Mouse (Mus musculus) neural tube, embryonic 15.5 days (tissue): ENCODE results near the gene Lamp5. TPM values are rescaled to one million over a fixed set of nuclear protein-coding genes. Genes with fewer than 3 reads are reported as not detected.
A peak's percentile ranks its signal among the peaks of the same experiment; 100 is the strongest.

Experiments
- ATAC-seq: fragments of 200-750 bp; cut with Nextera tagmentation; 2 replicates; pipeline ENCODE4 v1.8.0; 2017; ENCODE audit warnings: mild to moderate bottlenecking, moderate TSS enrichment, moderate library complexity; ENCODE audit not compliant: low FRiP score
- H3K27ac ChIP-seq: fragments of 300-500 bp; sonication (generic); replicated peaks from 2 replicates; pipeline ENCODE4 v1.5.1; 2015; ENCODE audit warnings: mild to moderate bottlenecking, inconsistent platforms
- H3K27me3 ChIP-seq: fragments of 300-500 bp; sonication (generic); replicated peaks from 2 replicates; pipeline ENCODE4 v1.6.1; 2015; ENCODE audit warnings: inconsistent platforms
- H3K36me3 ChIP-seq: fragments of 300-500 bp; sonication (generic); 2 replicates; pipeline ENCODE4 v1.6.1; 2015; ENCODE audit warnings: inconsistent platforms
- H3K4me1 ChIP-seq: fragments of 300-500 bp; sonication (generic); 2 replicates; pipeline ENCODE4 v1.6.1; 2015; ENCODE audit warnings: inconsistent platforms
- H3K4me2 ChIP-seq: fragments of 300-500 bp; sonication (generic); 2 replicates; pipeline ENCODE4 v1.6.1; 2015; ENCODE audit warnings: inconsistent platforms, mild to moderate bottlenecking, moderate library complexity
- H3K4me3 ChIP-seq: fragments of 300-500 bp; sonication (generic); replicated peaks from 2 replicates; pipeline ENCODE4 v1.5.1; 2015; ENCODE audit warnings: mild to moderate bottlenecking, inconsistent platforms
- H3K9ac ChIP-seq: fragments of 300-500 bp; sonication (generic); replicated peaks from 2 replicates; pipeline ENCODE4 v1.6.1; 2015; ENCODE audit warnings: mild to moderate bottlenecking, inconsistent platforms
- H3K9me3 ChIP-seq: fragments of 300-500 bp; sonication (generic); replicated peaks from 2 replicates; pipeline ENCODE4 v1.6.1; 2016; ENCODE audit warnings: inconsistent platforms
- WGBS: fragments of 180-500 bp; shearing (Covaris S2); methylation state at CpG from one replicate; pipeline ENCODE4 v1.1.7; 2015; ENCODE audit warnings: mixed read lengths; 5-methylcytosine and 5-hydroxymethylcytosine counted together
- polyA plus RNA-seq: library from polyadenylated mRNA; unstranded; fragments of >200 nt; fragmentation: Nextera tagmentation; extraction: Ambion mirVana; gene quantifications from 2 replicates; pipeline ENCODE4 v1.2.1, GENCODE M21; 2015

Gene Lamp5
- polyA plus RNA-seq = 254 and 315 TPM in 2 replicates

- Histone ChIP-seq H3K27ac (peak within 1 kb of the TSS; percentile 86), H3K4me3 (peak within 1 kb of the TSS; percentile 38), H3K9ac (peak within 1 kb of the TSS; percentile 51), H3K4me2 (peak within 1 kb of the TSS; percentile 60), H3K9me3 (no peaks in the 10 kb centered on the region), H3K27me3 (no peaks in the 10 kb centered on the region), H3K36me3 (no peaks in the 10 kb centered on the region), H3K4me1 (peaks cover 13% of the 10 kb centered on the region)
- ATAC-seq = peak; percentile 54; the same call in 1 of the 2 replicates
- 3% methylated on average over 8 of the region's 8 CpGs for WGBS
Measured at GRCm38 (mm10) chr2:136051688-136052289, at the start of gene Lamp5. Gene Lamp5 (plus strand): TSS chr2:136052239.

DNA sequence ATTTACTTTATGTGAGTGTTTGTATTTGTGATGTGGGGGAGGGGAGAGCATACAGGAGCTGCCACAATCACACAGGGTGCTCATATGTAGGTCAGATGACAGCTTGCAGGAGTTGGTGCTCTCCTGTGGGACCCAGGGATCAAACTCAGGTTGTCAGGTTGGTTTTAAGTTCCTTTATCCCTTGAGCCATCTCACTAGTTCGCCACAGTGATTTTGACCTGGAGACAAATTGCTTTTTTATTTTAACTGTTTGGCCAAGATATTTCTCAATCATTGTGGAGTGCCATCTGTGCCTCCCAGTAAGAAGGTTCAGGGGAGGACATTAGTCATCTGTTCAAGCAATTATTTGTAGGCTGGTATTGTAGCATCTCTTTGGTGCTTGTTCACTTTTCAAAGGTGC, 48.2 kb upstream of the Lamp5 start:
- Histone ChIP-seq H3K4me3 (no peak overlapping the region), H3K4me2 (no peak overlapping the region), H3K27me3 (no peaks in the 10 kb centered on the region), H3K27ac (no peak overlapping the region), H3K36me3 (no peaks in the 10 kb centered on the region; the same call in 1 of the 2 replicates), H3K9ac (no peak overlapping the region), H3K4me1 (0 out of 2 replicates have a peak, but pooled peaks cover 2% of the 10 kb centered on the region), H3K9me3 (no peaks in the 10 kb centered on the region)
- WGBS = 63% methylated on average over 1 of the region's 1 CpGs
- ATAC-seq = no peak

DNA sequence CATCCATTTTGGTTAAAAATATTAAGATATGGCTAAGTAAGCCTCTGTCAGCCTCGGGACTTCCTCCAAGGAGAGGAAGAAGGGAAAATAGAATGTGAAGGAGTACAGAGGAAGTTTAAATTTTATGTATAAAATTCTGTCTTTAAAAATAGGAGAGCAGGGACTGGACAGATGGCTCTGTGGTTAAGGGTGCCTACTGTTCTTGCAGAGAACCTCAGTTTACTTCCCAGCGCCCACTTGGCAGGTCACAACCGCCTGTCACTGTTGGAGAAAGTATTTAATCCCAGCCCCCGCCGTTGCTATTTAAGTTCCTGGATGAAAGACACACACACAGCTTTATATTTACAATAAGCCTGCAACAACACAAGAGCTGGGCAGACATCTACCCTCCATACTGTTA, 45.8 kb upstream of the Lamp5 start:
- WGBS = 98% methylated on average over 5 of the region's 5 CpGs
- no peaks in the 10 kb centered on the region for H3K27me3 ChIP-seq

DNA sequence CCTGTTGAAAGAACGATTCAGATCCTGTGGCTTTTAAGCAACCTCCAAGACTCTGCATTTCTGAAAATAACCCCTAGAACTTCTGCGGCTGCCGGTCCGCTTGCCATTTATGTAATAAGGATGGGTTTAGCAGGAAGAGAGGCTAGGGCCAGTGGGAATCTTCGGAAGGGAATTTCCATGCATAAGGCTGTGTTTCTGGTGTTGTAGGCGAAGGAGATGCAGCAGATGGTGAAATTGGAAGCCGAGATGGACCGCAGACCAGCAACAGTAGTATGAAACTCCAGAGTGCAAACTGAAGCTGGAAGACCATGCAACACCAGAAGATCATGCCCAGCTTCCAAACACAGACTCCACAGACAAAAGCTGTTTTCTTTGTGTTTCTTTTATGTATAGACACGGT, 39.3 kb upstream of the Lamp5 start:
- Histone ChIP-seq H3K27me3 (no peaks in the 10 kb centered on the region), H3K9ac (no peak overlapping the region), H3K27ac (no peak overlapping the region), H3K4me3 (no peak overlapping the region), H3K36me3 (0 out of 2 replicates have a peak, but pooled peaks cover 5% of the 10 kb centered on the region), H3K4me2 (no peak overlapping the region), H3K4me1 (no peaks in the 10 kb centered on the region), H3K9me3 (no peaks in the 10 kb centered on the region)
- ATAC-seq = no peak
- 94% methylated on average over 9 of the region's 9 CpGs for WGBS

More for the DNA sequence above, 45.8 kb upstream of the Lamp5 start:
- no peak overlapping the region for H3K27ac ChIP-seq
- no peaks in the 10 kb centered on the region; the same call in 1 of the 2 replicates for H3K36me3 ChIP-seq
- no peak overlapping the region for H3K4me2 ChIP-seq
- no peaks in the 10 kb centered on the region for H3K4me1 ChIP-seq
- no peak for ATAC-seq
- H3K4me3 ChIP-seq = no peak overlapping the region
- no peak overlapping the region for H3K9ac ChIP-seq
- H3K9me3 ChIP-seq = no peaks in the 10 kb centered on the region

GRCm38 (mm10) chr2:136048464-136048863, 3.6 kb upstream of the Lamp5 start:
- H3K27me3 ChIP-seq = no peaks in the 10 kb centered on the region
- H3K36me3 ChIP-seq = no peaks in the 10 kb centered on the region
- no peak overlapping the region for H3K9ac ChIP-seq
- no peak overlapping the region for H3K4me3 ChIP-seq
- H3K4me1 ChIP-seq = peaks cover 13% of the 10 kb centered on the region
- ATAC-seq = no peak
- 84% methylated on average over 4 of the region's 4 CpGs for WGBS
- no peak overlapping the region for H3K4me2 ChIP-seq
- H3K9me3 ChIP-seq = no peaks in the 10 kb centered on the region
- H3K27ac ChIP-seq = no peak overlapping the region

DNA sequence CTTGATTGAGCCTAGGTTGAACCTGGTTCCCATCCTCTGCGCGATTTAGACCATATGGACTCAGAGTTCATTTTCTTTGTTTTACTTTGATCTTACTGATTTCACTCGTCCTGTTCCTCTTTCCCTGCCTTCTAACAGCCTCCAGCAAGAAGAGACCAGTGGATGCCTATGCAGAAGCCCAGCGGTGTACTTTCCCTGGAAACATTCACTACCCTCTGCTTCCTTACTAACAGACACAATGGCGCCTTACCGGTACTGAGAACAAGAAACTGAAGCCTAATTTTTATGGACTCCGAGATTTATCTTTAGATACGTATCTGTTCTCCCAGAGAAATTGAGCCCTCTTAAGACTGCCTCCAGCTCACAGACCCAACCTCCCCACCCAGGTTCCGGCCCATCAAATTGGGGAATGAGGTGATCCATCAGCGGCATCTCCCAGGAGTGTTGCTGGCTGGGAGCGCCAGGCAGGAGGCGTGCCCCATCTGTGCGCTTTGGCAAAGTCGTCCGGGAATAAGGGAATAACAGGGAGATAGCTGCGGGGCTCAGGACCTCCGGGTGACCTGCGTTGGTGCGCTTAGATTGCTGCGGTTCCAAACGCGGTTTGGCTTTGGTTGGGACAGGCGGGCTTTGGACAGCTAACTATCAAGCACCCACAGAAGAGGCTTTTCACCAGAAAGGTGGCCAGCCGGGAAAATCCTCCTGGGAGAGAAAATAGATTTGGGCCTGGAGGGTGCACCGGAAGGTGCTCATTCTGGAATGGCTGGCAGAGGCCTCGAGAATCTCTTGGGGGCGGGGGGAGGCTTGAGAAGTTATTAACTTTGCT, 1.0 kb upstream of the Lamp5 start:
- H3K9ac ChIP-seq = peak overlapping the region; percentile 51
- peaks cover 13% of the 10 kb centered on the region for H3K4me1 ChIP-seq
- H3K4me2 ChIP-seq = peak overlapping the region; percentile 60
- peak overlapping the region; percentile 86 for H3K27ac ChIP-seq
- peak overlapping the region; percentile 38 for H3K4me3 ChIP-seq
- no peaks in the 10 kb centered on the region for H3K27me3 ChIP-seq
- H3K36me3 ChIP-seq = no peaks in the 10 kb centered on the region
- no peaks in the 10 kb centered on the region for H3K9me3 ChIP-seq
- WGBS = 11% methylated on average over 27 of the region's 27 CpGs
- peak; percentile 84 for ATAC-seq

DNA sequence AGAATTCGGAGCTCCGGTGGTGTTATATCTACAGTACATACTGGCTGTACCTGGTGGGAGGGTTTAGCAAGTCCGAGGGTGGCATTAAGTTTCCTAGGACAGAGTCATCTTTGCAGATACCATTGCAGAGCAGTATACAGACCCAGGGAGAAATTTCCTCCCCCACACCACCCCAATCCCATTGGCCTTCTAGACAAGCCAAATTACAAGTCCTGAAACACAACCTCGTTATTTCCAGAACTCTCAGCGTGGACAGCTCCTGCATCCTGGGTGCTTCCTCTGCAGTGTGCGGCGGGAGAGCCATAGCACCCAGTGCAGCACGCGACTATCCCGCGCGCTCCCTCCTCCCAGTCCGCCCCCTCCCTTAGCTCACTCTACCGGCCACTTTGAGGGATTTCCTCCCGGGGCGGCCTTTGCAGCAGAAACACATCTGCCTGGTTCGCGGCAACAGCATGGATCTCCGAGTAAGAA, 5.9 kb downstream of the Lamp5 start:
- no peaks in the 10 kb centered on the region for H3K9me3 ChIP-seq
- peak overlapping the region; percentile 90 for H3K27ac ChIP-seq
- ATAC-seq = peak; percentile 77
- peak overlapping the region; percentile 46 for H3K4me3 ChIP-seq
- H3K4me2 ChIP-seq = peak overlapping the region; percentile 61
- H3K36me3 ChIP-seq = no peaks in the 10 kb centered on the region
- peak overlapping the region; percentile 63 for H3K9ac ChIP-seq
- WGBS = 4% methylated on average over 19 of the region's 19 CpGs
- H3K27me3 ChIP-seq = 0 out of 2 replicates have a peak, but pooled peaks cover 3% of the 10 kb centered on the region
- H3K4me1 ChIP-seq = peaks cover 15% of the 10 kb centered on the region

DNA sequence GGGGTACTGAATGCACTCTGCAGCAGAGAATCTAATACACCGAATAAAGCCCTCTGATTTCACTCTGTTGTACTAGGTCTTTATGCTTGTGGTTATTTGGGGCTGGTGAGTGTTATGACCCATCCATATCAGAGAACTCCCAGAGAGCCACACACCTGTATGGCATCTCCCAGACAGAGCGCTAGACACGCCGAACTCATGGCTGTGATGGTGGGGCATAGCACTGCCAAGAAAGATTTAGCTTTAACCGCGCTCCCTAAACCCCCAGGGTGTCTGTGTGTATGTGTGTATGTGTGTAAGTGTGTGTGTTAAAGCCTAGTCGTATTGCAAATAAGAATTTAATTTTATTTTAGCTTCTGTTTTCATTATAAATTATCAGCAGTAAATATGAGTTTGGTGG, 6.4 kb downstream of the Lamp5 start:
- 0 out of 2 replicates have a peak, but pooled peaks cover 3% of the 10 kb centered on the region for H3K27me3 ChIP-seq
- no peaks in the 10 kb centered on the region for H3K36me3 ChIP-seq
- WGBS = 1% methylated on average over 7 of the region's 7 CpGs

DNA sequence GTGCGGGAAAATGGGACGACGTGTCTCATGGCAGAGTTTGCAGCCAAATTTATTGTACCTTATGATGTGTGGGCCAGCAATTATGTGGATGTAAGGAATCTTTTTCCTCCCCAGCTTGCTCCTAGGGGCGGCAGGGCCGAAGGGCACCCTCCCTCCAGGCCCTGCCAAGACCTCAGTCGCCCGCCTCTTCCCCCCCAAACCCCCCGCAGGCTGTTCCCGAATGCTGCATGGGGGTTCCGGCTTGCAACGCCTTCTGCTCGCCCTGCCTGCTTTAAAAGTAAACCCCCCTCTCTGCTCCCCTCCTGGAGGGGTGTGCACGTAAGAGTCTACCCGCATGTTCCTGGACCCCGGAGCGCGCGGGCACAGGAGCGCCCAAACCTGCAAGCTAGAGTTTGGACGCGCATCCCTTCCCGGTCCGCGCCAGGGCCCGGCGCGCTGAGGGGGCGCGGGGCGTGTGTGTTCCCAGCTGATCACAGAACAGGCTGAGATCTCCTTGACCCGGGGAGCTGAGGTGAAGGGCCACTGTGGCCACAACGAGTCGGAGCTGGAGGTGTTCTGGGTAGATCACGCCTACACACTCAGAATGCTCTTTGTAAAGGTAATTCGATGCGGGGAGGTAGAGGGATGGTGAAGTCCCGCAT, 7.1 kb downstream of the Lamp5 start:
- 0 out of 2 replicates have a peak, but pooled peaks cover 3% of the 10 kb centered on the region for H3K27me3 ChIP-seq
- no peaks in the 10 kb centered on the region for H3K36me3 ChIP-seq
- peak overlapping the region; percentile 90 for H3K27ac ChIP-seq
- 2% methylated on average over 37 of the region's 37 CpGs for WGBS
- H3K9ac ChIP-seq = peak overlapping the region; percentile 63
- H3K9me3 ChIP-seq = no peaks in the 10 kb centered on the region
- peak; percentile 18; the same call in 1 of the 2 replicates for ATAC-seq
- peak overlapping the region; percentile 61 for H3K4me2 ChIP-seq
- H3K4me3 ChIP-seq = peak overlapping the region; percentile 46
- peaks cover 15% of the 10 kb centered on the region for H3K4me1 ChIP-seq

More for the DNA sequence above, 6.4 kb downstream of the Lamp5 start:
- Histone ChIP-seq H3K9ac (peak overlapping the region; percentile 63), H3K9me3 (no peaks in the 10 kb centered on the region), H3K4me3 (peak overlapping the region; percentile 46), H3K4me1 (peaks cover 15% of the 10 kb centered on the region), H3K27ac (peak overlapping the region; percentile 90), H3K4me2 (peak overlapping the region; percentile 61)
- peak; percentile 40 for ATAC-seq

DNA sequence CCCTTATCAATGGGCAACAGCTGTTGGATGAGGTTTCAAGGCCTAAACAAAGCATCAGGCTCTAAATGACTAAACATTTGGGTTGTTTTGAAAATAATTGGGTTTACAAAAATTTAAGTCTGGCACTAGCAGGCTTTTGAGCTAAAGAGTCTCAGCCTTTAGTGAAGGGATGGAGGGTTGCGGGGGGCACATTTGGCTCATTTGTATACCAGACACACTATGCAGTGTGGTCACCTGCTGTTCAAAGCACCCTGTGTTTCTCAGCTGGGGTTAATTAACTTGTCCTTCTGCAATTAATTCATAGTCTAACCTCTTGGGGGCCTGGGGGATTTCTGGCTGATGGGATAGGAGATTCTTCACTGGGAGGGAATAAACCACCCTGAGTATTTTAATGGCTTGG, 12.3 kb downstream of the Lamp5 start:
- H3K4me2 ChIP-seq = peak overlapping the region; percentile 47
- H3K9ac ChIP-seq = no peak overlapping the region
- no peaks in the 10 kb centered on the region for H3K36me3 ChIP-seq
- WGBS = 41% methylated on average over 1 of the region's 1 CpGs
- peaks cover 9% of the 10 kb centered on the region for H3K4me1 ChIP-seq
- peak overlapping the region; percentile 64 for H3K27ac ChIP-seq
- peak overlapping the region; percentile 5; the same call in 1 of the 2 replicates for H3K4me3 ChIP-seq
- H3K27me3 ChIP-seq = no peaks in the 10 kb centered on the region
- 0 out of 2 replicates have a peak, but pooled peaks have one; percentile 22 for ATAC-seq
- no peaks in the 10 kb centered on the region for H3K9me3 ChIP-seq

DNA sequence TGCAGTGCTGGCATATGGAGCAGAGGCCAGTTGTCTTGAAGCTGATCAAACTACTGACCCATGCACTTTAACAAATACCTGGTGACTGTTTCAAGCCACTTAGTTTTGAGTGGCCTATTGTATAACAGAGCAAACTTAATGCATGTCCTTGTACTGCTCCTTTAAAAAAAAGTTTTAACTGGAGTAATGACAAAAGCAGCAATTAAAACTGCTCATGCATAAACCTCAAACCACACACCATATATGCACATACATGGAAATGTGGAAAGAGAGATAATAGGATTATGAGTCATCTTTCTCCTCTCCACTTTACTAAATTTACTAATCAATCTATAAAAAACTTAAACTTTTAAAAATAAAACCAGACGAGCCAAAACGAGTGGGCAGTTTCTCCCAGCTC, 43.9 kb downstream of the Lamp5 start:
- Histone ChIP-seq H3K4me3 (no peak overlapping the region), H3K4me2 (no peak overlapping the region), H3K9me3 (no peaks in the 10 kb centered on the region), H3K36me3 (0 out of 2 replicates have a peak, but pooled peaks cover 11% of the 10 kb centered on the region), H3K27me3 (no peaks in the 10 kb centered on the region), H3K27ac (no peak overlapping the region), H3K4me1 (no peaks in the 10 kb centered on the region), H3K9ac (no peak overlapping the region)
- no peak for ATAC-seq
- 77% methylated on average over 2 of the region's 2 CpGs for WGBS
